Mouse (Mus musculus) layer of hippocampus, adult 8-10 months (tissue): ENCODE measurements around the gene Fbxl5. TPM values are rescaled to one million over a fixed set of nuclear protein-coding genes. Genes with fewer than 3 reads are reported as not detected.

Source experiments
- DNase-seq, 2 experiments: peaks; one replicate each; pipeline ENCODE4 v3.0.0; 2022; ENCODE audit warnings: low spot score in 2 of 2
- total RNA-seq, 4 experiments: library from RNA; stranded (reverse); gene quantifications; 2 replicates each; pipeline ENCODE4 v1.2.4; 2022

The Fbxl5 gene
- total RNA-seq: 100 to 1,000 TPM in 1 of 4 experiments, 10 to 100 TPM in 3; 80.2 to 102 (median 94.4) TPM

DNA sequence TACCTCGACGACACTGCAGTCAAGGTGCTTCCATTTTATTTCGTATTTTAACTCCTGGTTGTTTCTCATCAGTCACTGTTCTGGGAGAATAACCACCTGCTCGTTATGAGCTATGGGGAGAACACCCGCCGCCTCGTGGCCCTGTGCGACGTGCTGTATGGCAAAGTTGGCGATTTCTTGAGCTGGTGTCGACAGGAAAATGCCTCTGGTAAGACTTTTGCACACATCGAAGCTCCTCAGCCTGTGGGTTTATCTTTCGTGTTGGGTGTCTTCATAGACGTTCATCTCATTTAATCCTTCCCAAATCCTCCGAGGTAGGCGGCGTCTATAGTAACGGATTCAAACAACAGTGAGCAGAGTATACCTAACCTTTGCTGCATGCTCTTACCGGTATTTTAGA, at the start of gene Fbxl5:
Fbxl5 (minus strand) TSS at position 101 of the 400 bp plus-strand sequence.
- DNase-seq: no peak

DNA sequence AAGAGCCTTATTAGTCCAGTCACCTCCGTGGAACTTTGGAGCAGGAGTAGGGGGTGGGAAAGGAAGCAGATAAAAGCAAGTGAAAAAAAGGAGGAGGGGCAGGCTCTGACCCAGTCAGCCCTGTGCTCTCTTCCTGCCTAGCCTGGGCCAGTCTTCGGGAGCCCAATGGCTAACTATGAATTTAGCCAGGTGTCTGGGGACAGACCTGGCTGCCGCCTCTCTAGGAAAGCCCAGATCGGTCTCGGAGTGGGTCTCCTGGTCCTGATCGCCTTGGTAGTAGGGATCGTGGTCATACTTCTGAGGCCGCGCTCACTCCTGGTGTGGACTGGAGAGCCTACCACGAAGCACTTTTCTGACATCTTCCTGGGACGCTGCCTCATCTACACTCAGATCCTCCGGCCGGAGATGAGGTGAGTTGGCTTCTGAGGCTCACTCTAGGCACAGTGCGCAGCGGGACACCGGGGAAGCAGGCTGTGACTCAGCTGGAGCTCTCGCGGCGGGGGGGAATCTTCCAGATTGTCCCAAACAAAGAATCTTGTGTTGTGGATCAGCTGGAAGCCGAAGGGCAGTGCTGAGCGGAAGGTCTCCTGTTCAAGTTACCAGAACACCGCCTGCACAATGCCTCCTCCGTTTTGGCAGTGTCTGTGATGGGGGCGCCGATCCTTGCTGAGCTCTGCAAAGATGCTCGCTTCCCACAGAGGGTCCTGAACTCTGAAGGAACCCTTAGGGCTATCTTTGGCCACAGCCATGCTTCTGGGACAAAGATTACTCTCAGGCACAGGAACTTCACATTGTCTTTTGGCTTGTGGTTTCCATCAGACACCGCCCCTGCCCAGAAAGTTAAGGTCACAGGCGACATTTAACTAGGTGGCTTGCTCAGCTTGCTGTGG, 47.5 kb upstream of the Fbxl5 start:
- DNase-seq: peak in 1 of 2 experiments; percentile 17

DNA sequence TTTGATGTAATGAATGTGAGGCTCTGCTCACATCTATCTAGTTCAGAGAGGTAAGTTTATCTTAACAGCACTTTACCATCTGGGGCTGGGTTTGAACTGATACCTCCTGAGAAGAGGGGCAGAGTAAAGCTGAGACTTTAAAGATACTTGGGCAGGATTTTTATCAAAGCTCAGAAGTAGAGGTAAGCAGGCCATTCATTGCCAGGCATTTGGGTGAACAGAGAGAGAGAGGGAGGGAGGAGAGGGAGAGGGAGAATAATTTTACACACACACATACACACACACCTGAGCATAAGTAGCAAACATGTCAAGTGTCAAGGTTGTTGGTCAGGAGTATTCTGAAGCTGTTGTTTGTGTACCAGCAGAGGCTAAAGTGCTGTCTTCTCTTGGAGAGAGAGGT, 46.8 kb upstream of the Fbxl5 start, which contains the start of gene Cd38:
Cd38 (plus strand) TSS at position 301 of the 400 bp plus-strand sequence.
- no peak for DNase-seq

DNA sequence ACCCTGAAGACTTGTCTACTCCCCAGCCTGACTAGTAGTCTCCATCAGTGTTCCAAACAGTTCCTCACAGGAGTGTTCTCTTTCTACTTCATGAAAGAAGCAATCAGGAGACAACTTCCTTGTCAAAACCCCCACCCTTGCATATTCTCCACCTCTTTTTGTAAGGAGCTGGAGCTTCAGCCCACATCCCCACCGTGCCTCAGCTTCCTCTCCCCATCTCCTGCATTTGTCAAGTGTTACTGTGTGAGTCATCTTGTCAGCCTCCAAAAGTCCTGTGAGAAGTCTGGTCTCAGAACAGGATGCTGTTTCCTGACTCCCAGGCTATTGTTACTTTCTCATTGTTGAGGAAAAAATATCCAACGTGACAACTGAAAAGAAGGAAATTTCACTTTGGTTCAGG, 43.9 kb upstream of the Fbxl5 start:
- DNase-seq: no peak

DNA sequence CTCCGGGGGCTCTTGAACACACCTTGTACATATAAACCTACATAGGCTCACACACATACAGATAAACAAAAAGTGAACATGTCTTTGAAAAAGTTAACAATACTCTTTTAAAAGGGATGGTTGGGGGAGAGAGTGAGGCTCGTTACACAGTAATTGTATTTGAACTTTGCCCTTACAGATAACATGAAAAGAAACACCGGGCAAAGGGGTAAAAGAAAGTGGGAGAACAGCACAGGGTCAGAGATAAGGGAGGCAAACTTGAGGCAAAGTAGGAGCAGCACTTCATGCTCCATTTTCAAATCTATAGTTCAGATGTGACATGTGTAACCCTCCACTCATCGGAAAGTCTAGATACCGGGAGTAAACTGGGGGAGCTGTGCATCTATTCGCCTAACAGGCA, 42.2 kb upstream of the Fbxl5 start:
- no peak for DNase-seq

DNA sequence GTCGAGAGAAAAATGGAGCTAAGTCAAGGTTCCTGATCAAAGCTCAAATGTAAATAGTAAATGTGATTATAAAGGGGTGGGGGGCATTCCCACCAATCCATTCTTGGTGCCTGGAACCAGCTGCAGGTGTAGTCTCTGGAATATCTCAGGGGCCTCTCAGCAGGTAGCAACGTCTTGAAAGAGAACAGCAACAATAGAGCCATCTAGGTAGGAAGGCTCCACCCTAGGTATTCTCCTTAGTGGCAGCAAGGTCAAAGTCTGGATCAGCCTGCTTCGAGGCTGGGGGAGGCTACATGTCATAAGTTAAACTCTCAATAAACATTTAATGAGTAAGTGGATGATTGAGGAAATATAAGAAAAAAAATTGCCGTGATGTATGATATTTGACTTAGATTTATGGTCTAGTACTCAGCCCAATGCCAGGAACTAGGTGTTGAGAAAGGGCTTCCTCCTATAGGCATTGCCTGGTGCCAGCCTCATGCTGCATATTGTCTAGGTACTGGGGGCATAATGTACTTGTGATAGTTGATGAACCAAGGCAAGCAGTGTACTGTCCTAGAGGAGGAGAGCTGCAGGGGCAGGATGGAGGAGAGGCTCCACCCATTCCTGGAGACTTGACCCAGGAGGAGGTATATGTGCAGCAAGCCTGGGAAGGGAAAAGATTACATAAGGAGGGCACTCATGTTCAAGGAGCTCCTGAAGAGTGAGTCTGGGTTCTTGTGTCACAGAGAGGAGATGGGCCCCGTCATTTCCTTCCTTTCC, 39.4 kb upstream of the Fbxl5 start:
- DNase-seq: no peak

DNA sequence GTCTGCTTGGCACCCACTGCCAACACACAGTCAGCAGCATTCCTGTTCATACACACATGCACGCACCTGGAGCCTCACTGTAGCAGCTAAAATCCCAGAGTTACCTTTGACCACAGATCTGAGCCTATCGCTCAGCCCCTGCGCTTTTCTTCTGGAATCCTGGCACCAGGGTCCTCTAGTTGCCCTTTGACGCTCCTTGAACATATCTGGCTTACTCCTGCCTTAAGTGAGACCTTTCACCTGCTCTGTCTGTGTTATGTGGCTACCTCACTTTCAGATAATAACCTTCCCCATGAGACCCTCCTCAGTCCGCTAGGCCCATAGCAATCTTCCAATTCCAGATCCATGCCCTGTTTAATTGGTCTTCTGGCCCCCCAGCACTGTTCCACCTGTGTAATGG, 38.7 kb upstream of the Fbxl5 start:
- DNase-seq: no peak

DNA sequence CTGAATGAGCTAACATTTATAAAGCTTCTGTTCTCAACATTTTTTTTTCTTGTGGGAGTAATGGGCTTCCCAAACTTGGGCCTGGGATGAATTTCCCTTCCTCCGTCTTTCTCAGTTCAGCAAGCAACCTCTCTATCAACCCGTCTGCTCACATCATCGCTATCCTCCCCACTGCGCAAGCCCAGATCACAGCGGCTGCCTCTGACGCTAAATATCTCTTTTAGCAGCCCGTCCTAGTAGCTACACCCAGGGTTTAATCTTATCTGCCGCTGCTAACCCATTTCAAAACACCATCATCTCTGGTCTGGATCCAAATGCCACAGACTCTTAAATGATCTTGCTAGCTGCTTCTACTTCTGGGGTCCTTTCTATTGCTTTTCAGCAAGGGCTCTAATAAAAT, 38.2 kb upstream of the Fbxl5 start:
- no peak for DNase-seq

DNA sequence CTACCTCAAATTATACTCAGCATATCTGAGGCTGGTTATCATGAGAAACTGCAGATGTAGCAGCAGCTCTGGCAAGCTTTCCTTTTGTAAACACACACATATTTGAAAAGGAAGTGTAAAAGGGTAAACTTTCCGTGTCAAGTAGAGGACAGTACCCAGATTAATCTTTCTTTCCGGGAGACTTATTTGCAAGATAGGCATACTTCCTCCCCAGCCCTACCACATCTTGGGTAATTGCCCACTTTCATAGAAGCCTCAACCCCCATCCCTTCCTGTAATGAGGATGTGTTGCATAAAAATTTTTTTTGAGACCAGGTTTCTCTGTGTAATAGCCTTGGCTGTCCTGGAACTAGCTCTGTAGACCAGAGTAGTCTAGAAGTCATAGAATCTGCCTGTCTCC, 34.3 kb upstream of the Fbxl5 start:
- DNase-seq: no peak

DNA sequence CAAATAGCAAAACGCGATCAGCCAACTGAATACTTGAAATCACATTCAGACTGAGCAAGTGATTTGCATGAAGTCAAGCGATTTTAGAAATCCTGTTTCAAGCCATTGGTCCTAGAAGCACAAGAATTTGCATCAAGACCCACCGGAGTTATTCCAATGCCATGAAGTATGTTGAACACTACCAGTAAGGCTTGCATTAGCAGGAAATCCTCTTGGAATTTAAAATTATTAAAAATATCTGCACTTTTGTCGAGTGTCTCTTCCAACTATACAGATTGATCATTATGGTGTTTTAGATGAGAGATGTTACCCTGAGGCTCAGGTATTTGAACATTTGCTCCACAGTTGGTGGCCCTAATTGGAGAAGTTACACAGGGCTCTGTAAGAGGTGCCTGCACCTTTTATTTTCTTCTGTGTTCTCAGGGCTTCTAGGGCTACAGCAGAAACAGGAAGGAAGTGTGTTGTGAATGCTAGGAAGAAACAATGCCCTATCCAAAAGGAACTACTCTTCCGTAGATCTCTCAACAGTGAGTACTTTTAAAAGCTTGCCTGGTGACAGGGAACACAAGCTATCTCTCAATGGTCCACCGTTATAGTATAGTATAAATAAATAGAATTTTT, 32.5 kb upstream of the Fbxl5 start:
- no peak for DNase-seq

DNA sequence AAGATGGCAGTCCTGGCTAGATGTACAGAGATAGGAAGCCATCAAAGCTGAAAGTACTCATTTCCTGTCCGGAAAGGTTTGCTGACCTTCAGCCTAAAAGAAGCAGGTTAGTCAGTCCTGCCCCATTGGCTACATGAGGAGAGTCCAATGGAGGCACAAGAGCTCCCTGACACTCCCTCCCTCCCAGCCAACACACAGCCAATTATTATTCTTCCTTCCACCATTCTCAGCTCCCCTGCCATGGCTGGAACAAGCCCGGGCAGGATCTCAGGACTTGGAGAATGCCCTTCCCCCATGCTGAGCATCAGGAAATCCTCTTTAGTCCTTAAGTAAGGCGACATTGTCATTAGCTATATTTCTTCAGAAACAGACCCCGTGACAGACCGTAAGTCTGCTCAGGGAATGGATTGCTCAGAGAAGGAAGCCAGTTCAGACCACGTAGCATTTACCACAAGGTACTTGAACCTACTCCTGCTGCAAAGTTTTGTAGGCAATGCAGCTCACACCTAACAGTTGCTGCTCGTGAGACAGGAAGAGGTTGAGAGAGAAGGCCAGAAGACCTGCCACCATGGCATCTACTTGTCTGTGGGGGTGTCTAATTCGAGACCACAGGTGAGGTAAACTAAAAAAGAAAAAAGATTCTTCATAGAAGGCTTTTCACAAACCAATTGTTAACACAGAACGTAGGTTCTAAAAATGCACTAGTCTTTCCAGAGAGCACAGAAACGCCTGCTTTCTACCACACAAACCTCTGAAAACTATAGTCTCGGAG, 31.8 kb upstream of the Fbxl5 start:
- DNase-seq: no peak

DNA sequence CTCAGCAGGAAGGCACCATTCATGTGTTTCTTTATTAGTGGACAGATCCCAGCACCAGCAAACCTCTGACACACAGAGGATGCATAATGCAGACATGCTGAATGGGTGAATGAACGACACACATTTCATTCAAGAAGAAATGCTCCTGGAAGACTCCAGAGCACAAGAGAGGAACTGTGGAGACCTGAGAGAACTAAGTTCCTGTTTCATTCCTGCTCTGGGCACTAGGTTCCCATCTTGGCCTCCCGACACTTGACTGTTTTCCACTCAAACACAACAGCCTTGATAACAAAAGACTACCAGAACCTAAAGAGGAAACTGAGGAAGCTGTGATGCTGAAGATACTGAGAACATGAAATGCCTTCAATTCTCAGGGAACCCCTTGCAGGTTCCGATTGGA, 26.8 kb upstream of the Fbxl5 start:
- DNase-seq: no peak

DNA sequence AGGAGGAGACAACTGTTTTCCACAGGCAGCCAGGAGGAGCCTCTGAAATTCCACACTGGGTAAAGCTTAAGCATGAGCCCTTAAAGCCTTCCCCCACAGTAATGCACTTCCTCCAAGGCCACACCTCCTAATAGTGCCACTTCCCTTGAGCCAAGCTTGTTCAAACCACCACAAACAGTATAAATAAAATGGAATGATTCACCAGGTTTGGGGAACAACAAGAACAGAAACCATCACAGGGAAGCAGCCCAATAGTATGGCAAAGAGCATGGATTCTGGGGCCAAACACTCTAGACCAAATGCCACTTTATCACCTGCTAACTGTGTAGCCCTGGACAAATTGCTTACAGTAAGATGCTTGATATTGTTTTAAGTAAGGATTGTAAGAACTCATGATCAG, 26.1 kb upstream of the Fbxl5 start:
- no peak for DNase-seq

DNA sequence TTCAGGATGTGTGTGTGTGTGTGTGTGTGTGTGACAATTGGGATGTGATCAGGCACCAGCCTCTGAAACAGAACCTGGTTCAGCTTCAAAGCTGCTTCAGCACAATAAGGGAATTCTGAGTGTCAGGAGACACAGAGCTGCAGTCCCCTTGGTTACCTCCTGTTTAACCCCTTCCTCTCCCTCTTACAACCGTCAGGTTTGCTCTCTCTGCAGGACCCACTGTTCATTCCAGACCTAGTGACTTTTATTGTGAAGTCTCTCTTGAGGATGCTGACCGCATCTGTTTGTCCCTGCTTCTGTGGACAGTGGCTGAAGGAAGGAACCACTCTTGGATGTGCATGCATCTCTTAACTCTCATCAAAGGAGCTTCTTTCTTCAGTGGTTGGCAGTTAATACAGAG, 24.8 kb upstream of the Fbxl5 start:
- DNase-seq: no peak

DNA sequence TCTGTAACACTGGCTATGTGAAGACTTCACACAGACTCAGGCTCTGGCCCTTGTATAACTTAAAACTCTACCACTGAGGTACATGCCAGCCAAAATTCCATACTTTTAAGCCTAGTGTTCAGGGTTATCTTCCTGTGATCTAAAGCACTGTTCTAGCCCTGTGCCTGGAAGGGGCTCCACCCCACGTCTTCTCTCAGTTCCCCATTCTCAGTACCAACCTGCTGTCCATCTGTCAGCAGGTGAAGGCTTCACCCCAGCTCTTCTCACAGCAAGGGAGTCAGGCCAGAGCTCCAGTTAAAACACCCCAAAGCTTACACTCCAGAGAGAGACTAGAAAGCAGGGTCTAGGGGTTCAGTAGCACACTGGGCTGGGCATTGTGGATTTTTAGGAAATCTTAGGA, 24.2 kb upstream of the Fbxl5 start:
- DNase-seq: no peak

DNA sequence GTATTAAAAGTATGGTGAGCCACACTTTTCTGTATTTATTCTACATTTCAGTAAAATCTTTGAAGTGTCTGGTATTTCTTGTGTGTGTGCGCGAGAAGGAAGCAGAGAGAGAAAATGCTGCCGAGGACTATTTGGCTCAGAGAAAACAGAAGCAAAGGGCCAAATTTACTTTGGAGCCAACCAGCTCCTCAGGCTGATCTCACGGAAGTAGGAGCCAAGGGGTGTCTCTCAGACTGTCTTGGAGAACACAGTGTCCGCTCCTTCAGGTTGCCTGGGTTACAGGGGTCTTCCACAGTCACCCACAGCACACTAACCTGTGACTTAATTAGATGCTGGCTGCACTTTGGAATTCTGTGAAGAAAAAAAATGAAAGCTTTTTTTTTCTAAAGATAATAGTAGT, 23.6 kb upstream of the Fbxl5 start:
- no peak for DNase-seq

DNA sequence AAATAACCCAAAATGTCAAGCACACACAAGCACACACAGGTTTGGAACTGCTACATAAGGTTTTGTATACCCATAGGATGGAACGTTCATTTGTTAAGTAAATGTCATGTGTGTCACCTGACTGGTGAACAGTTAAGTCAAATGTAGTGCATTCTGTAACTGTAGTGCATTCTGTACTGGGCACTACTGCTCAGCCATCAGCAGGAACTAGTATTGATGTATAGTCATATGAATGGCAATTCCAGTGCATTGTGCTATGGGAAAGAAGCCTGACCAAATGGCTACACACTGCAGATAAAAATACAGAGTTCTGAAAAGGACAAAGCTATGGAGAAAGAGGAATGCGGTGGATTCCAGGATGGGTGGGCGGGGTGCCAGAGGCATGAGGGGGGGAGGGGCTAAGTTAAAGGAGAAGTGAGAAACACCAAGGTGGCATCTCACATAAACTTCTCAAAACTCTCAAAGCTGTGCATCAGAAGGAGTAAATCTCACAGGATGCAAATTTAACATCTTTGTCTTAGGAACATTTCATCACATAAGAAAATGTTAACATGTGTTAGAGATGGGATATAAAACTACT, 21.2 kb upstream of the Fbxl5 start:
- DNase-seq: no peak

DNA sequence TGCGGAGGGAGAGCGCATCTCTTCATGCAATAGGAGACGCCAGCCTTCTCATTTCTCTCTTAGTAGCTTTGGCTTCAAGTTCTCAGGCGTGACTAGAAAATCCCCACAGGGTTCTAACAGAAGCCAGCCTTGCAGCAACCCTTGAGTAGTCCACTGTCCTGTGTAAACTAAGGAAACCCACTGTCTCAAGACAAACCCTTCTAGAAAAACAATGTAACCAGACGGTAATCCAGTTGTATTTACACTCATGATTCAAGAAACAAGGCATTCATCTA, 20.5 kb upstream of the Fbxl5 start:
- DNase-seq: no peak

DNA sequence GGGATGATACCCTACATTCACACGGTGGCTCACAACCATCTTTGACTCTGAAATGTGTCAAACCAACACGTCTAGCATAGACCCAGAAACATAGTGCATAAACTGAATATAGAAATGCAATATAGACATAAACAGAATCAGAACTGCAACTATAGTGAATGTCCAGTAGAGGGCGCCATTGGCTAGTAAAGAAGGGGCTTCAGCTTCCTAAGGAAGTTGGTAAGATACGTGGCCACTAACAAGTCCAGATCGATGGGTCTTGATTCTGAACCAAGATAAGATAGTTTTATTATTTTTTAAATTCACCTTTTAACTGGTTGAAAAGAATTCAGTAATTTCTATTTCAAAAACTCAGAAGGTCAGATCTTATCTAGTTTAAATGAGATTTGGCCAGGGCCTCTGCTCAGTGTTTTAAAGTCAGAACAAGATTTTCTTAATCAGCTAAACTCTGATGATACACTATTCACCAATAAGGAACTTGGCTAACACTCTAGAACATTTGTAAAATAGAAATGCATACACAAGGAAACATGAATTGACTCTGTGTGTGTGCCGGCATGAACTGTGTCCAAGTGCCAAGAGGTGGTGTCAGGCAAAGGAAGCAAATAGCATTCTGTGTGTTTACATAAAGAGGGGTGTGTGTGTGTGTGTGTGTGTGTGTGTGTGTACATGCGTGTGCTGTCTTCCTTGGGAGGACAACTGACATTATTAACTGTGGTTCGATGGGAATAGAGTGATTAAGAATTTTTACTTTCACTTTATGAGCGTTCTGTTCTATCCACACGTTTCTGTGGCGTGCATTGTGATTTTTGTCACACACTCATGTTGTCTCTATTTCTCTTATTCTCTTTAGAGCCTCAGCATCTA, 19.9 kb upstream of the Fbxl5 start:
- DNase-seq: no peak

DNA sequence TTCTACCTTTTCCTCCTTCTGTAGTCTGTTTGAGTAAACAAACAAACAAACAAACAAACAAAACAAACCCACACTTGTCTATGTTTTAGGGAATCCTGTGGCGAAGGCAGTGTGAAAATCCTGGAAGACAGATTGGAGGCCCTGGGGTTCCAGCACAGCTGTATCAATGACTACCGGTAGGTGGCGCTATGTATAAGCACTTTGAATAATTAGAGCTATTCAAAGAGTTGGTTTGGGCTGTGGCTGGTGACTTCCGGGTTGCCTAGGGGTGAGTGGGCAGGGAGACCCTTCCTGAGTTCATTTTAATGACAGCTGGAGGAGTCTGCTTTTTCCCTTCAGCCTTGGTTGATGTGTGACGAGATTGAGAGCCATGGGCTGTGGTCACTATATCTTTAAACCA, 15.9 kb upstream of the Fbxl5 start:
- peak in 1 of 2 experiments; percentile 45 for DNase-seq
